Mouse (Mus musculus) common myeloid progenitor, adult 5-6 weeks (primary cell): ENCODE data around the gene Ugt2b34. TPM values are rescaled to one million over a fixed set of nuclear protein-coding genes. Genes with fewer than 3 reads are reported as not detected.

Source experiments
- total RNA-seq: library from RNA; stranded (forward); fragments of 200-1000, 187-1606 nt; gene quantifications from 2 replicates; pipeline ENCODE4 v1.2.3, GENCODE M21; 2017

Gene Ugt2b34
- total RNA-seq, 1 experiment from 2014 or later: not detected

Other genes starting within 250 kb of the Ugt2b34 start
- gene Tmprss11b, start 230.6 kb downstream of the Ugt2b34 start, total RNA-seq: not detected in 2 replicates
- gene Tmprss11e, start 161.1 kb downstream of the Ugt2b34 start, total RNA-seq: not detected in 2 replicates
- 157 and 173 TPM in 2 replicates for gene Ythdc1, start 102.7 kb downstream of the Ugt2b34 start, total RNA-seq
- gene Ugt2b1, start 19.6 kb upstream of the Ugt2b34 start, total RNA-seq: not detected in 2 replicates
- not detected in 2 replicates for gene Ugt2b35, start 93.9 kb upstream of the Ugt2b34 start, total RNA-seq
- gene Ugt2b36, start 185.6 kb upstream of the Ugt2b34 start, total RNA-seq: not detected in 2 replicates
- gene Ugt2b5, start 233.4 kb upstream of the Ugt2b34 start, total RNA-seq: not detected in 2 replicates